Mouse (Mus musculus) ZHBTc4 (cell line): ENCODE results near the gene Gab1.

Experiments
- DNase-seq: peaks from one replicate; pipeline ENCODE4 v3.0.0-alpha.2; 2011; ENCODE audit warnings: low read depth, low spot score

Gab1 gene

DNA sequence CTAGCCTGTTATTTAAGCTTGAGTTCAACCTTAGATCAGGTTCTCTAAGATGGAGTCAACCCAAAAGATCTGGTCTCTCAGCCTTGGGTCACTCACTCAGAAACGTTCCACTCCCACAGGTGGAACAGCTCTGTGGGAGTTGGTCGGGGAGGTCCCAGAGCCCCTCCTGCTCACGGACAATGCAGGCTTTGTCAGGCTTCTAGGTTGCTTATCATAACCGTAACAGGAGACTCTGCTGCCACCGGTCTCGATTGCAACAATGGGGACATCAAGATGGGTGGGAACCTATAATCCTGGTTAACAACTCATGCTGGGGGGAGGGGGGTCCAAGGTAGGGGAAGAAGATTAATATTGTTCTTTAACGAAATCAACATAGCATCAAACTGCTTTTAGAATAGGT is 127.9 kb downstream of the Gab1 start:
- peak; percentile 36 for DNase-seq

DNA sequence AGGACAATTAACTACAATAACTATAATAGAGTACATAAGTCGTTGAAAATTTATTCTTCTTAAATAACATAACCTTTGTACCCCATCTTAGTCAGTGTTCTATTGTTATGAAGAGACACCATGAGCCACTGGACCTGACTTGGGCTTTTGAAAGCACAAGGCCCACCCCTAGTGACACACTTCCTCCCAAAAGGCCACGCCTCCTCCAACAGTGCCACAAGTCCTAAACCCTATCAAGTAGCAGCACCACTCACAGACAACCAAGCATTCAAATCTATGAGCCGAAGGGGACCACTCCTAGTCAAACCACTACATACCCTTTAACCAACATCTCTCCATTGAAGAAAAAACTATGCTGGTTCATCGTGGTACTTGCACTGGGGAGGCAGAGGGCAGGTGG is 131.2 kb downstream of the Gab1 start:
- peak; percentile 47 for DNase-seq

DNA sequence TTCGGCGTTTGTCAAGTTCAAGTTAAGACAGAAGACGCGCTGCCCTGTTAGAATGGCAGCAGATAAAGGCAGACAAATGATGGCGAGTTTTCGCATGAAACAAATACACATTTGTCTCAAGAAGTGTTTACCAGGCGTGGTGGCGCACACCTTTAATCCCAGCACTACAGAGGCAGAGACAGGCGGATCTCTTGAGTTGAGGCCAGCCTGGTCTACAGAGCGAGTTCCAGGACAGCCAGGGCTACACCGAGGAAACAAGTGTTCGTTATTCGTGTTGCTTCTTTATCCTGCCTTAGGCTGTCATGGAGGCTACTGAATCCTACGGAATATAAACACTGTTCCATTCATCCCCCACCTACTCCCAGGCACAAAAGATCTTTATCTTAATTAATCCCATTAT is 140.4 kb downstream of the Gab1 start:
- DNase-seq, result no peak

DNA sequence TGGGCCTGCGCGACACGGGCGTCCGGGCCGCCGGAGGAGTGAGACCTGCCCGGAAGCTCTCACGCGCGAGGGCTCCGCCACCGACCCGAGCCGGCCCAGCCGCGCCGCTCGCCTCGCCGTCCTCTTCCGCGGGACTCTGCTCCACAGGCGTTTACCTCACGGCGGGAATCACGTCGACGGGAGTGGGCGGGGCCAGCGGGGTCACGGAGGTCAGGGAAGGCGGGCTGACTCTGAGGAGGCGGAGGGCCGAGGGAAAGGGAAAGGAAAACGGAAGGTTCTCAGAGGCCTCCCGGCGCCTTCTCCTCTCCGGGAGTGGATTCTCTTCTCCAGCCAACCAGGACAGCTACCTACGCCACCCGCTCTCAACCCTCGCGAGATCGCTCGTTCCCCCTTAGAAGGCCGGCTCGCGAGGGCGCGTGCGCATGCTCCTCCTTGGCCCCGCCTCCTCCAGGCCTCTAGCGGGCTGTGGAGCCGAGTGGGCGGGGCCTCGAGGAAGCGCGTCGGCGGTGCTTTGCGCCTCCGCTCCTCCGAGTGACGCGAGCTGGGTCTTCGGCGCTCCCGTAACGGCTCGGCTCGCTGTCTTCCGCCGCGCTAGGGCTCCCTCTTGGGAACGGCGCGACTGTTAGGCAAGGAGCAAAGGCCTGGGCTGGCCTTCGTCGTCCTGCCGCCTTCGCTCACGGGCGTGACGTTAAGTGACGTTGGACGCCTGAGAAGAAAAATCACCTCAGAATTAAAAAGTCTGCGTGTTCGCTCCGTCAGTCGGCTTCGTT is 141.0 kb downstream of the Gab1 start, which contains the start of gene Smarca5:
Gene Smarca5 (minus strand): TSS at position 343 of the 770 bp plus-strand sequence.
- DNase-seq, result peak; percentile 97

DNA sequence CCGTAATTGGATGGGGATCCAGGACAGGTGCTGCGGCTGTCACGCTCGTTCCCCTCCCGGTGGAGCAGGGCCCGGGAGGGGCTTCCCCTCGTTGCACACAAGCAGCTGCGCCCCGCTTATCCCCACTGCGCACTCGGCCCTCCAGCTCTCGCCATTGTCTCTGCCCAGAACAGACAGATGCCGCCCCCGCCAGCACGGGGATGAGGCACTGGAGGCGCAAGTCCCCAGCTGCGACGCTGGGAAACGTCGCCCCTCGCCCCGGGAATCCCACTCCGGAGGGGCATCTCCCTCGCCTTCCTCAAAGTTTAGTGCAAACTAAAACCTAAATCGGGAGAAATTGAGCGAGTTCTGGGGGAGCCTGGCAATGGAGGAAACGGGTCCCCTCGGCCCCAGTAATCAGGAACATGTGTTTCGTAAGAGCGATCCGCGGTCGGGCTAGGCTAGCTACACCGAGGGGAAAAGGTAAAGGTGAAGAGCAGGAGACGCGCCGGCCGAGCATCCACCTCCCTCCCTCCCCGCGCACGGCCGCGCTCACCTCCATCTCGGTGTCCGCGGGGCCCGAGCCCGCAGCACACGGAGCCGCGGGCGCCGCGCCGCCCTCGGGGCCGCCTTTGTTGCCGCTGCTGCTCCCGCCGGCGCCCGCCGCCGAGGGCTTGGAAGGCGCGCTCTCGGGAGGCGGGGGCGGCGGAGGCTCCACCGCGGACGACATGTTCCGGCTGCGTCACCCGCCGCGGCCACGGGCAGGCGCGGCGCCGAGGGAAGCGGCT is 141.7 kb downstream of the Gab1 start:
- DNase-seq, result peak; percentile 66

DNA sequence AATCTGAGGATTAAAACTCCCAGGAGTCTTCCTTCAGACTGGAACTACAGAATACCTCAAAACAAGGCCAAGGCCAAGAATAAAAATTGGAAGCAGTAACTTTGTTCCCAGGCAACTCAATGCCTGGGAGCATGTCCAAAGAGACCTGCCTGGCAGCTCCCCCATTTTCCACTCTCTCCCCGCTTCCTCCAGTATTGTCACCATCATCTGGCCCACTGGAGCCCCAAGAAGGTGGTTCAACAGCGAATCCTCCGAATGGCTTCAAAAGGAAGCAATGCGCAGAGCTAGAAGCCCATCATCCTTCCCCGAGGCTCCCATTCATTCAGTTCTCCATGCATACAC is 142.3 kb downstream of the Gab1 start:
- DNase-seq, result no peak

DNA sequence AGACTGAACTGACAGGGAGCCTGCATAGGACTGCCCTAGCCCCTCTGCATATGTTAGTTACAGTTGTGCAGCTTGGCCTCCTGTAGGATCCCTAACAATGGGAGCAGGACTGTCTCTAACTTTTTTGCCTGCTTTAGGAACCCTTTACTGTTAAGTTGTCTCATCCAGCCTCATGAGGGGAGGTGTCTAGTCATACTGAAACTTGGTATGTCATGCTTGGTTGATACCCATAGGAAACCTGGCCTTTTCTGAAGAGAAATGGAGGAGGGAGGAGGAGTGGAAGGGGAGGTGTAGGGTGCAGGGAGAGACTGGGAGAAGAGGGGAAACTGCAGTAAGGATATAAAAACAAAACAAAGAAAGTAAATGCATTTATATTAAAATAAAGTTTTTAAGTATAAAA is 148.0 kb downstream of the Gab1 start:
- no peak for DNase-seq

DNA sequence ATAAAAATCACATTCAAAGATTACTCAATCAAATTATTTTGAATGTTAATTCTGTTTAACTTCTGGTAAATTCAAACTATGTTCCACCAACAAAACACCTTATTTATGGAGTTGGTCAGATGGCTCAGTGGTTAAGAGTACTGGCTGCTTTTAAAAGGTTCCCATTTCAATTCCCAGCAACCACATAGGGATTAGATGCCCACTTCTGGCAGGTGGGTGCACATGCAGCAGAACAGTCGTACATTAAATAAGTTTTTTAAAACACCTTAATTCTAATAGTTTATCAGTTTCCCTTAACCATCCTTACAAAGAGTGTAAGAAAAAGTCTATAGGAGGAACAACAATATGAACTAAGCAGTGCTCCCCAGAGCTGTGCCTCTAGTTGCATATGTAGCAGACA is 165.9 kb downstream of the Gab1 start:
- no peak for DNase-seq
